Mouse (Mus musculus): ENCODE results near the gene Ipo11. TPM values are rescaled to one million over a fixed set of nuclear protein-coding genes. Genes with fewer than 3 reads are reported as not detected.

Ipo11 gene
- polyA plus RNA-seq, 1 experiment from 2014 or later, result 57.4 TPM

DNA sequence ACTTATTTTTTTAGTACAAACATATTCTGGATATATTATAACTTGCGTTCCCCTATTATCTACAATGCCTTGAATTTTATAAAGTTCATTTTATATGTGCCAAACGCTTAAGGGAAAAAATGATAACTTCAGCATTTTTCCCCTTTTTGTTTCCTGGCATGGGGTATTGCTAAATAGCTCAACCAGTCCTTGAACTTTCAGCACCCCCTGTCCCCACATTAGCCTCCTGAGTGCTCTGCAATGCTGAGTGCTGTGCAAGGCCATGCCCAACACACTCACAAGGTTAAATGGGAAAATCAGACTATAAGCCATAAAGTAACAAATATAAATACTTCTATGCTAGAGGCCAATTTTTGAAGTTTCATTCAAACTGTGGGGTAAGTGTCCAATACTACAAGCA, 128.4 kb downstream of the Ipo11 start:
- Histone ChIP-seq H3K9ac (no peak overlapping the region), H3K36me3 (peaks cover 22% of the 10 kb centered on the region; the same call in 1 of the 2 replicates), H3K4me1 (no peaks in the 10 kb centered on the region), H3K9me3 (replicated peaks) (no peaks in the 10 kb centered on the region), H3K4me2 (replicated peaks) (no peak overlapping the region), H3K27me3 (no peaks in the 10 kb centered on the region), H3K4me3 (no peak overlapping the region), H3K27ac (no peak overlapping the region)
- ATAC-seq (ENCODE audit: low FRiP score), result no peak
- WGBS, result 95% methylated on average over 2 of the region's 2 CpGs

DNA sequence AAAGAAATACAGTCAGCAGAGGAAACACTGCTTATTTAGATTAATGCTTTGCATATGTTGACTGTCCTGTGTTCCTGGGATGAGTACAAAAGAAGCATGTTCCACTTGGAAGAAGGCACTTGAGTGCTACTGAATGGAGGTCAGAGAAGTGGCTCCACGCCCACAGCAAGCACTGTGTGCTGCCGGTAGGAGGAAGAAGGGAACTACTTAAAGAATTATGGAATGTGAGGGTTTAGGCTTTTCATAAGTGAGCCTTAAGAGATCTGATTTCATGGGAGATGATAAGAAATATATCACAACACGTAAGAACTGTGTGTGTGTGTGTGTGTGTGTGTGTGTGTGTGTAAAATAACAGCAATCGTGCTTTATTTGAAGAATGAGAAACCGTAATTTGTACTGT, 129.5 kb downstream of the Ipo11 start:
- Histone ChIP-seq H3K4me1 (no peaks in the 10 kb centered on the region), H3K27ac (no peak overlapping the region), H3K36me3 (peaks cover 29% of the 10 kb centered on the region), H3K27me3 (no peaks in the 10 kb centered on the region), H3K4me3 (no peak overlapping the region), H3K4me2 (replicated peaks) (no peak overlapping the region), H3K9me3 (replicated peaks) (no peaks in the 10 kb centered on the region), H3K9ac (no peak overlapping the region)
- WGBS, result 90% methylated on average over 5 of the region's 5 CpGs
- no peak for ATAC-seq (ENCODE audit: low FRiP score)

DNA sequence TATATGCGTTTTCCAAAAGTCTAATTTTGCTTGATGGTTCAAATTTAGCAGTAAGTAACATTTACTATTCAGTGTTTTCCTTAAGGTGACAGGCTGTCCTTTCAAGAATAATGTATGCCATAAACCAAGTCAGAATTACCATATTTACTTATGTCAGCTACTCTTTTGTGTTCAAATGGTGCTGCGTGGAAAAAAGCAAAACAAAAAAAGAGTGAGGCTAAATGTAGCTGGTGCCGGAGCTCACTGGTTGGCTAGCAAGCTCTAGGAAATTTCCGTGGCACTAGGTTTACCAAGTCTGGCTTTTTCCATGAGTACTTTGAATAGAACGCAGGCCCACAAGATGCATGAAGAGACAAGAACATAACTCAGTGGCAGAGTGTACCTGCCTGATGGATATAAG, 131.6 kb downstream of the Ipo11 start:
- Histone ChIP-seq H3K4me3 (no peak overlapping the region), H3K36me3 (peaks cover 31% of the 10 kb centered on the region), H3K4me2 (replicated peaks) (no peak overlapping the region), H3K27me3 (no peaks in the 10 kb centered on the region), H3K27ac (no peak overlapping the region), H3K9me3 (replicated peaks) (no peaks in the 10 kb centered on the region), H3K4me1 (no peaks in the 10 kb centered on the region), H3K9ac (no peak overlapping the region)
- no peak for ATAC-seq (ENCODE audit: low FRiP score)
- WGBS, result 94% methylated on average over 5 of the region's 5 CpGs

DNA sequence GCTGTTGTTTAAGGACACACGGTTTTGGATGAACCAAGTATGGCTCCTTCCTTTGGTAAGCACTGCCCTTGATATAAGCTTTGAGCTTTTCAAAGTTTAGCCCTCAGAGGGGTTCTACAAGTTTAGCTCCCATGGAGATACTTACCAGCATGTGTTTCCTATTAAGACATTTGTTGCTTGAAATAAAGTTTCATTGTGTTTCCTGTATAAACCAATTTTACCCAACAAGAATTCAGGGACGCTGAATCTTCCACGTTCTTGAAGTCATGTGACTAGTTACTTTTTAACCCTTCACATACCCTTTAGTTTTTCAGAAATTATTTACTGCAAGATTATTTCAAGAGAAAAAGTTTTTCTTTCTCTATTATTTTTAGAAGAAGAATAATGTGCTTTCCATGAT, 138.7 kb downstream of the Ipo11 start:
- 66% methylated on average over 3 of the region's 3 CpGs for WGBS
- no peak for ATAC-seq (ENCODE audit: low FRiP score)
- Histone ChIP-seq H3K4me3 (no peak overlapping the region), H3K4me1 (no peaks in the 10 kb centered on the region), H3K4me2 (replicated peaks) (no peak overlapping the region), H3K36me3 (peaks cover 24% of the 10 kb centered on the region), H3K9ac (no peak overlapping the region), H3K27ac (no peak overlapping the region), H3K27me3 (no peaks in the 10 kb centered on the region), H3K9me3 (replicated peaks) (no peaks in the 10 kb centered on the region)

DNA sequence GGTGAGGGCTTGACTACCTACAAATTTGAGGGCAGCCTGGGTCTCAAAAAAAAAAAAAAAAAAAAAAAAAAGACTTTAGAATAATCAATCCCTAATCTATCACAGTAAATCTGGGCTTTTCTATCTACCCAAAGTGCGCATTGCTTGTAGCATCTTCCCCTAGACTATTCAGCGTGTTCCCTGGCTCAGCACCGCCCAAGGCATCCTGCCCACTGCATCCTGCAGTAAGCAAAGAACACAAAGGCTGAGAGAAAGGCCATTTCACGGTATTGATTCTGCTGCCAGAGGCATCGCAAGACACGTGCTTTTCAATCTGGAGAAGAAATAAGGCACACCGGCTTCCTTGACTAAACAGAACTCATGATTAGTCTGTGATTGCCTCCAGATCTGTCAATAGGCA, 147.9 kb downstream of the Ipo11 start:
- Histone ChIP-seq H3K27me3 (no peaks in the 10 kb centered on the region), H3K4me3 (no peak overlapping the region), H3K9me3 (replicated peaks) (no peaks in the 10 kb centered on the region), H3K4me2 (replicated peaks) (no peak overlapping the region), H3K9ac (no peak overlapping the region), H3K4me1 (no peaks in the 10 kb centered on the region), H3K27ac (no peak overlapping the region), H3K36me3 (peaks cover 16% of the 10 kb centered on the region)
- 73% methylated on average over 7 of the region's 7 CpGs for WGBS
- ATAC-seq (ENCODE audit: low FRiP score), result peak; percentile 63; the same call in 1 of the 2 replicates

DNA sequence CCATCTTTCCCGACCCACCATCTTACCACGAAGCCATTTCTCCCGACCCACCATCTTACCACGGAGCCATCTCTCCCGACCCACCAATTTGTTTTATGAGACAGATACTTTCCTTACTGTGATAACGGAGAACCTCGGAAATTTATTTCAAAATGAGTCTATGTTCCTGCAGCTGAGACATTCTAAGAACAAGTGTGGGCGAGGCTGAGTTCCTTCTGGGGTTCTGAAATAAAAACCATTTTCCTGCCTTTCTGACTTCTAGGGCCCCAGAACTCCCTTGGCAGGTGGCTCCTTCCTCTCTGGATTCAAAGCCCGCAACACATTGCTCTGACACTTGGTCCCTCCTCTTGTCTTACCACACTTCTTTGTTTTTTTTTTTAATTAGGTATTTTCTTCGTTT, 168.0 kb downstream of the Ipo11 start:
- no peak overlapping the region for H3K4me3 ChIP-seq
- H3K9ac ChIP-seq, result no peak overlapping the region
- H3K9me3 ChIP-seq (replicated peaks), result no peaks in the 10 kb centered on the region
- H3K4me2 ChIP-seq (replicated peaks), result no peak overlapping the region
- H3K4me1 ChIP-seq, result no peaks in the 10 kb centered on the region
- H3K27ac ChIP-seq, result no peak overlapping the region
- H3K36me3 ChIP-seq, result no peaks in the 10 kb centered on the region
- no peaks in the 10 kb centered on the region for H3K27me3 ChIP-seq
- ATAC-seq (ENCODE audit: low FRiP score), result no peak
- WGBS, result 92% methylated on average over 10 of the region's 10 CpGs

DNA sequence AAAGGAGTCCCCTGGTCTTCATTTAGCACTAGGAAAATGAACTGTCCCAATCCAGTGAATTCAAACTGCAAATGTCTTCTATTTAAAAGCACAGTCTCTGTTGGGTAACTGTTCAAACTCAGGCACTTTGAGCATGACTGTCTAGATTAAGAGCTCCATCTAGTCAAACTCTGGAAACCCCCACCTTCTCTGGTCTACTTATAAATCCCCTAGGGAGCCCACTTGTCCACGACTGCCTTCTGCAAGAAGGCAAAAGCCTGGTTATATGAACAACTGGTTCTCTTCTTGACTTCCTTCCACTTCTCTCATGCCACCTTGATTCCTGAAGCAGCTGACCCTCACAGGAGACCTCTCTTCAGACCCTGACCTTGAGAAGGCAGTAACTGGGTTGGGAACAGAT, 174.1 kb downstream of the Ipo11 start:
- Histone ChIP-seq H3K27ac (no peak overlapping the region), H3K36me3 (no peaks in the 10 kb centered on the region), H3K4me2 (replicated peaks) (no peak overlapping the region), H3K27me3 (no peaks in the 10 kb centered on the region), H3K9me3 (replicated peaks) (no peaks in the 10 kb centered on the region), H3K9ac (no peak overlapping the region), H3K4me1 (no peaks in the 10 kb centered on the region), H3K4me3 (no peak overlapping the region)
- 65% methylated on average over 1 of the region's 1 CpGs for WGBS
- ATAC-seq (ENCODE audit: low FRiP score), result no peak

DNA sequence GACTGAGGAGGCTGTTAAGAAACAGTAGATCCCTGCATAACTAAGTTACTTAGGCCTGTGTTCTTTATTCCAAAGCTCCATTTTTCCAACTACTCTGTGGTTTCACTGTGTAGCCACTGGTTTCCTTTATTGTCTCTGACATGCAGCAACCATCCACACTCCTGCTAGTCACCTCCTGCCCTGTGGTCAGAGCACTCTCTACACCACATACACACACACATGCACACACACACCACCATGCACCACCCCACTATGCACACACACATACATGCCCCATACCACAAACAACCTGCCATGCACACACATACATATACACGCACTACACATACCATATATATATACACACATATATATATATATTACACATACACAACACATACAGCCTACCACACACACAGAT, 175.1 kb downstream of the Ipo11 start:
- Histone ChIP-seq H3K27ac (no peak overlapping the region), H3K9ac (no peak overlapping the region), H3K27me3 (no peaks in the 10 kb centered on the region), H3K4me3 (no peak overlapping the region), H3K36me3 (no peaks in the 10 kb centered on the region), H3K4me1 (no peaks in the 10 kb centered on the region), H3K4me2 (replicated peaks) (no peak overlapping the region), H3K9me3 (replicated peaks) (no peaks in the 10 kb centered on the region)
- 94% methylated on average over 1 of the region's 1 CpGs for WGBS
- ATAC-seq (ENCODE audit: low FRiP score), result no peak

DNA sequence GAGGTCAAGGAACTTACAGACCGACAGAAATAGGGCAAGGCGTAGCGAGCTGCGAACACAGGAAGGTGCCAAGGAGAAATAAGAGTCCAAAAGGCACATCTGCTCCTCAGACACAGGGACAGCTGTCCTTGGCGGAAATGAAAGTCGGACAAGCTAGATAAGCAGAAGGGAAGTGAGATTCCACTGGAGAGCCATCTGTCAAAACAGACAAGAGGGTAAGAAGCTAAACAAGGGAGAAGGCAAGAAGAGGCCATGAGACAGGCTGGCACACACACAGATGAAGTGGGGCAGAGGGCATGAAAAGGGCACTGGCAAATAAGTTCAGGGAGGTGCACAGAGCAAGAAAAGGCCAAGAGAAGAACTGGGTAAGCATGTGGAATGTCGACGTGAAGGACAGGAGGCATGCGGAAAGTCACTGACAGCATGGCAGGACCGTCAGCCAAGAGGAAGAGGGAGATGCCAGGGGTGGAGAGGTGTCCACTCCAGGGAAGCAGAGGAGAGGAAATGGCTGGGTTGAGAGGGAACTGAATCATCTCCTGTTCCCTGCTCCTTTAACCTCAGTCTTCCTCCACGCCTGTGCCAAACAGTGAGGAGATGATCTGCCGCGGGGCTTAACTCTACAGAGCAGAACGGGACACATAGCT, 176.4 kb downstream of the Ipo11 start:
- Histone ChIP-seq H3K9ac (no peak overlapping the region), H3K27ac (no peak overlapping the region), H3K4me1 (no peaks in the 10 kb centered on the region), H3K4me3 (no peak overlapping the region), H3K4me2 (replicated peaks) (no peak overlapping the region), H3K9me3 (replicated peaks) (no peaks in the 10 kb centered on the region), H3K36me3 (no peaks in the 10 kb centered on the region), H3K27me3 (no peaks in the 10 kb centered on the region)
- 71% methylated on average over 14 of the region's 14 CpGs for WGBS
- no peak for ATAC-seq (ENCODE audit: low FRiP score)

DNA sequence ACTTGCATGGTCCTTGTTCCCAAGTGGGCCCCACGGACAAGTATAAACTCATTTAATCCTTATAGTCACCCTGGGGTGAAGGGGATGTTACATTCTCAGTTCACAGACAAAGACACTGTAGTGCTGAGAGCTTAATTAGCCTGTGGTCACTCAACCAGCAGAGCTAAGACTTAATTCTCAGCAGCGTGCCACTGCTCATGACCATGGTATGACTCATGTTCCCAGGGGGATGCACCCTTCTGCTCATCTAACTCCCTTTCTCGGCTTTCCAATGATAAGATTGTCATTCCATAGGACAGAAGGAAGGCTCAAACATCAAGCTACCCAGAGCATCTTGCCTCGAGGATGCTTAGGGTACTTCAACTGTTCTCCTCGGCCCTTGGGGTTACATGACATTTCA, 180.9 kb downstream of the Ipo11 start:
- Histone ChIP-seq H3K9ac (no peak overlapping the region), H3K4me2 (replicated peaks) (no peak overlapping the region), H3K36me3 (no peaks in the 10 kb centered on the region), H3K4me3 (no peak overlapping the region), H3K27me3 (no peaks in the 10 kb centered on the region), H3K27ac (no peak overlapping the region), H3K4me1 (no peaks in the 10 kb centered on the region), H3K9me3 (replicated peaks) (no peaks in the 10 kb centered on the region)
- WGBS, result 63% methylated on average over 5 of the region's 5 CpGs
- ATAC-seq (ENCODE audit: low FRiP score), result no peak

DNA sequence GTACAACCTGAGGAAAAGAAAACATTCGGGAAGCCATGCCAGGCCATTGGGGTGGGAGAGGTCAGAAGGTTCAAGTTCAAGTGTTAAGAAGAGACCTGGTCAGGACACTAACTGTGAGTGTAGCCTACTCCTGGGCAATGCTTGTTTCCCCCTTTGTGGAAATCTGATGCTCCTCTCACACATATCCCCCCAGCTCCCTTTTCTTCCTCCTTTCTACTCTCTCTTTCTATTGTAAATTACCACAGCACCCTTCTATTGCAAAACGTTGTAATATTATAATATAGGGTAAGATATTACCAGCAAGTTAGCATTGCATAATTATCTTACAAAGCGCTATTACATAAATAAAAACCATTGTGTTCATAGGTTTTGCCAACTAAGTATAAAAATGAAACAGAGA, 182.5 kb downstream of the Ipo11 start:
- no peak overlapping the region for H3K9ac ChIP-seq
- no peaks in the 10 kb centered on the region for H3K9me3 ChIP-seq (replicated peaks)
- no peaks in the 10 kb centered on the region for H3K27me3 ChIP-seq
- H3K36me3 ChIP-seq, result no peaks in the 10 kb centered on the region
- WGBS, result 82% methylated on average over 3 of the region's 3 CpGs
- no peak for ATAC-seq (ENCODE audit: low FRiP score)
- no peak overlapping the region for H3K4me3 ChIP-seq
- no peaks in the 10 kb centered on the region for H3K4me1 ChIP-seq
- no peak overlapping the region for H3K4me2 ChIP-seq (replicated peaks)
- no peak overlapping the region for H3K27ac ChIP-seq

DNA sequence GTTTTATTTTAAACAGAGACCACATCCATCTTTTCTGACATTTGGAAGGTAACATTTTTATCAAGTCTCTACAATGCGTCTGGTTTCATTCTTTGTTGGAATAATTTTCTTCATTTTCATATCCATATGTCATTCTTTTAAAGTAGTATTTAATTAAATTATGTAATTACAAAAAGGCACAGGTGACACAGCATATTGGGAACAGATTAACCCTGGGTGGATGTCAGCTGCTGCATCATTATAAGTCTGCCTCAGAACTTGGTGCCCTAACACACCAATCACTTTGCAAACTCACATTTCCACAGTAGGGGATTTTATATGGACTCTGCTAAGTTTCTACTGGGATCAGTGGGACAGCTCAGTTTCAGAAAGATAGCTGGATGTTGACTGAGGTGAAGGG, 184.8 kb downstream of the Ipo11 start:
- Histone ChIP-seq H3K9me3 (replicated peaks) (no peaks in the 10 kb centered on the region), H3K27me3 (no peaks in the 10 kb centered on the region)
- 92% methylated on average over 1 of the region's 1 CpGs for WGBS

DNA sequence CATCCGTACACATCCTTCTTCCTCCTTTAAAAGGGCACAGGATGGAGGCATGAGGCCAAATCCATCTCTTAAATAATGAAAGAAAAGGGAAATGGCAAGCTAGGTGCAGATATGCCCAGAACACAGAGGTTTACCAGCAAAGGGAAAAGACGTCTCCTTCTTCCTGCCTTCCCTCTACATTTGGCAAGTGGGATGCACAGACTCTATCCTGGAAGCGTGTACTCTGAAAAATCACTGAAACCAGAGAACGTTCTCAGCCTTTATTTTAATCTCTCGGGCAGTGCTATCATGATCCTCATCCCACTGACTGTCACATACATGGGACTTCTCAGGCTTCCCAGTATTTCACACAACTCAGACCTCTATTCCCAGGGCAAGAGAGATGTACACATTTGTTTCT, 189.9 kb downstream of the Ipo11 start:
- WGBS, result 83% methylated on average over 5 of the region's 5 CpGs
- no peak for ATAC-seq (ENCODE audit: low FRiP score)
- H3K27me3 ChIP-seq, result no peaks in the 10 kb centered on the region
- no peak overlapping the region for H3K4me3 ChIP-seq
- H3K36me3 ChIP-seq, result no peaks in the 10 kb centered on the region
- H3K9me3 ChIP-seq (replicated peaks), result no peaks in the 10 kb centered on the region
- H3K4me1 ChIP-seq, result no peaks in the 10 kb centered on the region
- no peak overlapping the region for H3K27ac ChIP-seq
- no peak overlapping the region for H3K4me2 ChIP-seq (replicated peaks)
- H3K9ac ChIP-seq, result no peak overlapping the region

More for the DNA sequence above, 184.8 kb downstream of the Ipo11 start:
- Histone ChIP-seq H3K27ac (no peak overlapping the region), H3K36me3 (no peaks in the 10 kb centered on the region), H3K9ac (no peak overlapping the region), H3K4me3 (no peak overlapping the region), H3K4me2 (replicated peaks) (no peak overlapping the region), H3K4me1 (no peaks in the 10 kb centered on the region)
- no peak for ATAC-seq (ENCODE audit: low FRiP score)

Measured in hindbrain, embryonic 12.5 days (tissue).